Mouse (Mus musculus): ENCODE measurements around the gene Abl2. TPM values are rescaled to one million over a fixed set of nuclear protein-coding genes. Genes with fewer than 3 reads are reported as not detected.
A peak's percentile ranks its signal among the peaks of the same experiment; 100 is the strongest.
"Not testable (repeated sequence)": the region's sequence is repeated elsewhere in the genome, so short reads cannot be mapped to it uniquely, and the experiment has no call there.

Abl2 gene
- polyA plus RNA-seq (2014; fragmentation: Nextera tagmentation; extraction: Ambion mirVana): 6.0 TPM in 2 replicates

DNA sequence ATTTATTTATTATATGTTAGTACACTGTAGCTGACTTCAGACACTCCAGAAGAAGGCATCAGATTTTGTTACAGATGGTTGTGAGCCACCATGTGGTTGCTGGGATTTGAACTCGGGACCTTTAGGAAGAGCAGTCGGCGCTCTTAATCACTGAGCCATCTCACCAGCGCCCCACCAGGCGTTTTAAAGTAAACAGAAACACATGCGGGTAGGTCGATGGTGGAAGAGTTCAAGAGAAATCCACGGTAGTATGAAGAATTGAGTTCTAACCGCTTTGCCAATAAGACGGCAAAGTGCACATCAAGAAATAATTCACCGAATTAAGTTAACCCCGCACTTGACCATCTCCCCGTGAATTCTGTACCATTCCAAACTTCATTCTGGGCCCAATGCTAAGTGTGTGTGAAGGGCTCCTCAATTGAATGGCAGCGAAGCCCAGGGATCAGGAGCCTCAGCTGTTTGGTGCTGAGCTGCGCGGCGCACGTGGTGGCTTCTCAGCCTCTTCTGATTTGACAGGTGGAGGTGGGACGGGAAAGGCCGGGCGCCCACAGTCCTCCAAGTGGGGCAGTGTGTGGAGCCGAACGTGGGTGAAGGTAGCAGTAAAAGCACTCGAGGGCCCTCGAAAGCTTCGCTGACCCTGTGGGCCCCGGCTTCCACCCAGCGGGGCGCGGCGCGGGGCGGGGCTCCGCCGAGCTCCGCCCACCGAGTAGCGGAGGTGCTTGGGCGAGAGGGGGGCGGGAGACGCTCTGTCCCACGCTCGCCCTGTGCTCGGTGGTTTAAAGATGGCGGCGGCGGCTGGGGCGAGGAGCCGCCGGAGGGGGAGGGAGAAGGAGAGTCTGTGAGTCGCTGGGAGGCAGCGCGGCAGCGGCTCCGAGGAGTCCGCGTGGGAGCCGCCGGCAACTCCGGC lies at the start of gene Abl2:
Gene Abl2 (plus strand): TSS at position 763 of the 907 bp plus-strand sequence.
- peak within 1 kb of the TSS; percentile 98 for H3K4me3 ChIP-seq (ENCODE audit: low read depth, low read length)
- H3K9me3 ChIP-seq (ENCODE audit: control insufficient read depth, low read length): no peaks in the 10 kb centered on the region
- 9% methylated on average over 57 of the region's 60 CpGs for WGBS
- H3K4me2 ChIP-seq (ENCODE audit: low read depth): peak within 1 kb of the TSS; percentile 61
- no peaks in the 10 kb centered on the region for H3K27me3 ChIP-seq (ENCODE audit: control insufficient read depth, insufficient read depth, low read length)
- H3K36me3 ChIP-seq (ENCODE audit: control insufficient read depth, insufficient read depth, low read length): no peaks in the 10 kb centered on the region
- peak within 1 kb of the TSS; percentile 96 for H3K27ac ChIP-seq (ENCODE audit: low read depth, low read length)
- peak; percentile 97 for ATAC-seq (ENCODE audit: insufficient read depth, low FRiP score, low TSS enrichment)
- peak; percentile 94 for DNase-seq (ENCODE audit: low spot score)
- H3K4me1 ChIP-seq (ENCODE audit: control insufficient read depth, insufficient read depth, low read length): peaks cover 4% of the 10 kb centered on the region; the same call in 1 of the 2 replicates
- peak within 1 kb of the TSS; percentile 99 for H3K9ac ChIP-seq (ENCODE audit: low read length)

- no peak overlapping the region for H3K27ac ChIP-seq (ENCODE audit: low read depth, low read length)
- no peaks in the 10 kb centered on the region for H3K9me3 ChIP-seq (ENCODE audit: control insufficient read depth, low read length)
- 81% methylated on average over 3 of the region's 3 CpGs for WGBS
- H3K4me1 ChIP-seq (ENCODE audit: control insufficient read depth, insufficient read depth, low read length): no peaks in the 10 kb centered on the region
- H3K4me2 ChIP-seq (ENCODE audit: low read depth): no peak overlapping the region
- no peaks in the 10 kb centered on the region for H3K36me3 ChIP-seq (ENCODE audit: control insufficient read depth, insufficient read depth, low read length)
- no peak overlapping the region for H3K9ac ChIP-seq (ENCODE audit: low read length)
- ATAC-seq (ENCODE audit: insufficient read depth, low FRiP score, low TSS enrichment) (no peak), DNase-seq (ENCODE audit: low spot score) (no peak)
- no peaks in the 10 kb centered on the region for H3K27me3 ChIP-seq (ENCODE audit: control insufficient read depth, insufficient read depth, low read length)
- H3K4me3 ChIP-seq (ENCODE audit: low read depth, low read length): no peak overlapping the region
These were observed 38.3 kb upstream of the Abl2 start for GRCm38 (mm10) chr1:156520136-156520780.

DNA sequence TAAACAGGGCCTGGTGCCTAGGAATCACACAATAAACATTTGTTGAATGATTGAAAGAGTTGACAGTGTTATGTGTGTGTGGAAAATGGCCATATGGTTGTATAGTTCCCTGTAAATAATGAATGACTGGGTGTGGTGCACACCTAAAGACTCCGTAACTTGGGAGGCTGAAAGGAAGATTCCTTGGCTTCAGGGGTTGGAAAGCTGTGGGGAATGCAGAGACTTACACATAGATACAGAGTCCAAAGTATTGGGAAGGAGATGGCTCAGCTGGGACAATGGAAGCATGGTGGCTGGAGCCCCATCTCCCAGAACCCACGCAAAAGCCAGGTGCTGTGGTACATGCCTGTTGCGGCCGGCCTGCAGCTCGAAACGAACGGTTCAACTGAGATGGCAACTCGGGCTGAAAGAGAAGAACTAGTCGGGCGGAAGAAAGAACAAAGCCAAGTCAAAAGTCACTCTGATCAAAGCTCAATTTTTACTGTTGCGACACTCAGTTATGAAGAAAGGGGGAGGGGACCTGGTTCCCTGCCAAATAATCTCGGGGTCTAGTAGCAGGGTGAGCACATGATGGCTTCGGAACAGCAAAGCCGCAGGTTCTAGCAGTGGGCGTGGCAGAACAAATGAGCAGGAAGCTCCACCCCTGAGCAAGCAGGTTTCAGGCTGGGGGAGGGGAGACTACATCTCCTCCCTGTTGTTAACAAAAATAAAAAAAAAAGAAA lies 36.6 kb upstream of the Abl2 start:
- no peak overlapping the region for H3K4me2 ChIP-seq (ENCODE audit: low read depth)
- no peaks in the 10 kb centered on the region for H3K27me3 ChIP-seq (ENCODE audit: control insufficient read depth, insufficient read depth, low read length)
- no peak for DNase-seq (ENCODE audit: low spot score)
- no peak overlapping the region for H3K4me3 ChIP-seq (ENCODE audit: low read depth, low read length)
- no peak overlapping the region for H3K27ac ChIP-seq (ENCODE audit: low read depth, low read length)
- H3K9me3 ChIP-seq (ENCODE audit: control insufficient read depth, low read length): no peaks in the 10 kb centered on the region
- H3K4me1 ChIP-seq (ENCODE audit: control insufficient read depth, insufficient read depth, low read length): no peaks in the 10 kb centered on the region
- 65% methylated on average over 15 of the region's 15 CpGs for WGBS
- no peak overlapping the region for H3K9ac ChIP-seq (ENCODE audit: low read length)
- no peak for ATAC-seq (ENCODE audit: insufficient read depth, low FRiP score, low TSS enrichment)
- no peaks in the 10 kb centered on the region for H3K36me3 ChIP-seq (ENCODE audit: control insufficient read depth, insufficient read depth, low read length)

DNA sequence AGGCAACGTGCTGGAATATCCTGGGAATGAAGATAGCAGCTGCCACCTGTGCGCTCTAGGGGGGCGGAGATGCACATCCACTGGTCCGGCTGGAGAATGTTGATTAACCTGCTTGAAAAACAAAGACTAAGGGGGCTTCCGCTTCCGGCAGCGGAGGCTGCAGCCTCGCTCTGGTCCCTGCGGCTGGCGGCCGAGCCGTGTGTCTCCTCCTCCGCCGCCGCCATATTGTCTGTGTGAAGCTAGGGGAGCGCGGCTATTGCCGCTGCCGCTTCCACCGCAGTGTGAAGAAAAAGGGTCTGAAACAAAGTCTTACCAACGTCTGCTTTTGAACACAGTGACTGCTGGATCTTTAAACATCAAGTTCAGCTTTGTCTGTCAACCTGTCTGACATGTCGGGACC lies 34.7 kb upstream of the Abl2 start, which contains the start of gene Gm10031:
Gene Gm10031 (plus strand): TSS at position 171 of the 400 bp plus-strand sequence.
- H3K4me3 ChIP-seq (ENCODE audit: low read depth, low read length); H3K27ac ChIP-seq (ENCODE audit: low read depth, low read length); H3K9me3 ChIP-seq (ENCODE audit: control insufficient read depth, low read length); H3K4me2 ChIP-seq (ENCODE audit: low read depth); H3K9ac ChIP-seq (ENCODE audit: low read length); DNase-seq (ENCODE audit: low spot score); H3K27me3 ChIP-seq (ENCODE audit: control insufficient read depth, insufficient read depth, low read length); H3K36me3 ChIP-seq (ENCODE audit: control insufficient read depth, insufficient read depth, low read length); ATAC-seq (ENCODE audit: insufficient read depth, low FRiP score, low TSS enrichment); H3K4me1 ChIP-seq (ENCODE audit: control insufficient read depth, insufficient read depth, low read length): not testable (repeated sequence)
- WGBS: 92% methylated on average over 18 of the region's 22 CpGs

DNA sequence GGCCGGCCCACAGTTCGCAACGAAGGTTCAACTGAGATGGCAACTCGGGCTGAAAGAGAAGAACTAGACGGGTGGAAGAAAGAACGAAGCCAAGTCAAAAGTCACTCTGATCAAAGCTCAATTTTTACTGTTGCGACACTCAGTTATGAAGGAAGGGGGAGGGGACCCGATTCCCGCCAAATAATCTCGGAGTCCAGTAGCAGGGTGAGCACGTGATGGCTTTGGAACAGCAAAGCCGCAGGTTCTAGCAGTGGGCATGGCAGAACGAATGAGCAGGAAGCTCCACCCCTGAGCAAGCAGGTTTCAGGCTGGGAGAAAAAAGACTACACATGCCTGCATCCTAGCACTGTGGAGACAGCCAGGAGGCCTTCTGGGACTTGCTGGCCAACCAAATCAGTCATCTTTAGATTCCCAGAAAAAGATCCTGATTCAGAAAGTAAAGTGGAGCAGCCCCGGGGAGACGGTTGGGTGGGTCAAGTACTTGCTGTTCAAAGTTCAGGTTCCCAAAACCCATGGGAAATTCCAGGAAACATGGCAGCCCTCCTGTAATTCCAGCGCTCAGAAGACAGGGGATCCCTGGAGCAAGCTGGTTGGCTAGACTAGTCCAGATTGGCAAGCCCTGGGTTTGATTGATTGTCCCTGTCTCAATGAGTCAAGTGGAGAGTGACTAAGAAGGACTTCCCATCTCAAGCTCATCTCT lies 26.0 kb upstream of the Abl2 start:
- ATAC-seq (ENCODE audit: insufficient read depth, low FRiP score, low TSS enrichment); H3K4me2 ChIP-seq (ENCODE audit: low read depth); H3K4me1 ChIP-seq (ENCODE audit: control insufficient read depth, insufficient read depth, low read length); DNase-seq (ENCODE audit: low spot score); H3K9me3 ChIP-seq (ENCODE audit: control insufficient read depth, low read length); H3K4me3 ChIP-seq (ENCODE audit: low read depth, low read length); H3K9ac ChIP-seq (ENCODE audit: low read length); H3K27ac ChIP-seq (ENCODE audit: low read depth, low read length); H3K27me3 ChIP-seq (ENCODE audit: control insufficient read depth, insufficient read depth, low read length); H3K36me3 ChIP-seq (ENCODE audit: control insufficient read depth, insufficient read depth, low read length): not testable (repeated sequence)
- WGBS: 88% methylated on average over 16 of the region's 16 CpGs

- 94% methylated on average over 3 of the region's 3 CpGs for WGBS
- ATAC-seq (ENCODE audit: insufficient read depth, low FRiP score, low TSS enrichment) (no peak), DNase-seq (ENCODE audit: low spot score) (no peak)
- H3K9me3 ChIP-seq (ENCODE audit: control insufficient read depth, low read length): no peaks in the 10 kb centered on the region
- H3K4me1 ChIP-seq (ENCODE audit: control insufficient read depth, insufficient read depth, low read length): no peaks in the 10 kb centered on the region
- H3K27ac ChIP-seq (ENCODE audit: low read depth, low read length): no peak overlapping the region
- no peak overlapping the region for H3K4me2 ChIP-seq (ENCODE audit: low read depth)
- H3K27me3 ChIP-seq (ENCODE audit: control insufficient read depth, insufficient read depth, low read length): no peaks in the 10 kb centered on the region
- no peak overlapping the region for H3K9ac ChIP-seq (ENCODE audit: low read length)
- no peaks in the 10 kb centered on the region for H3K36me3 ChIP-seq (ENCODE audit: control insufficient read depth, insufficient read depth, low read length)
- no peak overlapping the region for H3K4me3 ChIP-seq (ENCODE audit: low read depth, low read length)
These were observed 25.1 kb upstream of the Abl2 start for GRCm38 (mm10) chr1:156533483-156533882.

DNA sequence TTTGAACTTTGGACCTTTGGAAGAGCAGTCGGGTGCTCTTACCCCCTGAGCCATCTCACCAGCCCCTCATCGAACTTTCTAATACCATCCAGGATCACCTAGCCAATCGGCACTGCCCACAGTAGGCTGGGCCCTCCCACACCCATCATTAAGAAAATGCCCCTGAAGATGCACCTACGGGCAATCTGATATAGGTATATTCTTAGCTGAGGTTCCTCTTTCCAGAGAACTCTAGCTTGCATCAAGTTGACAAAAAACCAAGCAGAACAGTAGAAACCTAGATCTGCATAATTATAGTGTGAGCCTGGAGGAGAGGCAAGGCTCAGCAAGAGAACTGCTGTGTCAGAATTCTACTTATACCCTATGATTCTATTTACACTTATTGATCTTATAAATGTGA lies 24.7 kb upstream of the Abl2 start:
- WGBS: 90% methylated on average over 4 of the region's 4 CpGs
- Histone ChIP-seq H3K36me3 (ENCODE audit: control insufficient read depth, insufficient read depth, low read length) (no peaks in the 10 kb centered on the region), H3K4me3 (ENCODE audit: low read depth, low read length) (no peak overlapping the region), H3K9me3 (ENCODE audit: control insufficient read depth, low read length) (no peaks in the 10 kb centered on the region), H3K4me2 (ENCODE audit: low read depth) (no peak overlapping the region), H3K9ac (ENCODE audit: low read length) (no peak overlapping the region), H3K27me3 (ENCODE audit: control insufficient read depth, insufficient read depth, low read length) (no peaks in the 10 kb centered on the region), H3K27ac (ENCODE audit: low read depth, low read length) (no peak overlapping the region), H3K4me1 (ENCODE audit: control insufficient read depth, insufficient read depth, low read length) (no peaks in the 10 kb centered on the region)
- DNase-seq (ENCODE audit: low spot score): no peak
- ATAC-seq (ENCODE audit: insufficient read depth, low FRiP score, low TSS enrichment): no peak

GRCm38 (mm10) chr1:156537031-156537430 lies 21.6 kb upstream of the Abl2 start:
- no peak overlapping the region for H3K27ac ChIP-seq (ENCODE audit: low read depth, low read length)
- H3K9me3 ChIP-seq (ENCODE audit: control insufficient read depth, low read length): no peaks in the 10 kb centered on the region
- H3K27me3 ChIP-seq (ENCODE audit: control insufficient read depth, insufficient read depth, low read length): no peaks in the 10 kb centered on the region
- 79% methylated on average over 2 of the region's 2 CpGs for WGBS
- no peak for ATAC-seq (ENCODE audit: insufficient read depth, low FRiP score, low TSS enrichment)
- DNase-seq (ENCODE audit: low spot score): no peak
- H3K4me1 ChIP-seq (ENCODE audit: control insufficient read depth, insufficient read depth, low read length): no peaks in the 10 kb centered on the region
- H3K9ac ChIP-seq (ENCODE audit: low read length): no peak overlapping the region
- H3K4me2 ChIP-seq (ENCODE audit: low read depth): no peak overlapping the region
- H3K4me3 ChIP-seq (ENCODE audit: low read depth, low read length): no peak overlapping the region
- no peaks in the 10 kb centered on the region for H3K36me3 ChIP-seq (ENCODE audit: control insufficient read depth, insufficient read depth, low read length)
